Mouse (Mus musculus): ENCODE measurements at regions not wholly inside any gene's neighbourhood (a gene's known extent, or its start where the extent isn't known, plus 50 kb on each side); places are given as distances from the start of the nearest gene placed in this dataset.

GRCm38 (mm10) chr1:51644399-51644798 lies 166.2 kb upstream of the Nabp1 start:
- peak; percentile 37 to 77 for DNase-seq (ENCODE audit: low spot score in 2 of 2)

DNA sequence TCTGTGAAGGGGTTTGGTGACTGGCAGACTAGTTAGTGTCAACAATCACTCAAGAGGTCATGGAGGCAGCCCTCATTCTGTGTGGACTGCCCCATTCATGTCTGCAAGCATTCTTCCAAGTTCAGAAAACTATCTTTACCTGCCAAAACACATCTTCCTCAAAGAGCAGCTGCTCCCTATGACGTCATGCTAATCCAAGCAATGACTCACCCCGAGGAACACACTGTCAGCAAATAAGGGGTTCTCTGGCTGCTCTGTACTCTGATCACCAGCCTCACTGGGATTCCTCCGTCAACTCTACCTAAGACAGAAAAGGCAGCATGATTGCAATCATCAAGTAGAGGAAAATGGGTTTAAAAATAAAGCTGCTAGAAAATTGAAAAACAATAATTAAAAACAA lies 165.4 kb upstream of the Nabp1 start:
- no peak for DNase-seq (ENCODE audit: low spot score in 2 of 2)

DNA sequence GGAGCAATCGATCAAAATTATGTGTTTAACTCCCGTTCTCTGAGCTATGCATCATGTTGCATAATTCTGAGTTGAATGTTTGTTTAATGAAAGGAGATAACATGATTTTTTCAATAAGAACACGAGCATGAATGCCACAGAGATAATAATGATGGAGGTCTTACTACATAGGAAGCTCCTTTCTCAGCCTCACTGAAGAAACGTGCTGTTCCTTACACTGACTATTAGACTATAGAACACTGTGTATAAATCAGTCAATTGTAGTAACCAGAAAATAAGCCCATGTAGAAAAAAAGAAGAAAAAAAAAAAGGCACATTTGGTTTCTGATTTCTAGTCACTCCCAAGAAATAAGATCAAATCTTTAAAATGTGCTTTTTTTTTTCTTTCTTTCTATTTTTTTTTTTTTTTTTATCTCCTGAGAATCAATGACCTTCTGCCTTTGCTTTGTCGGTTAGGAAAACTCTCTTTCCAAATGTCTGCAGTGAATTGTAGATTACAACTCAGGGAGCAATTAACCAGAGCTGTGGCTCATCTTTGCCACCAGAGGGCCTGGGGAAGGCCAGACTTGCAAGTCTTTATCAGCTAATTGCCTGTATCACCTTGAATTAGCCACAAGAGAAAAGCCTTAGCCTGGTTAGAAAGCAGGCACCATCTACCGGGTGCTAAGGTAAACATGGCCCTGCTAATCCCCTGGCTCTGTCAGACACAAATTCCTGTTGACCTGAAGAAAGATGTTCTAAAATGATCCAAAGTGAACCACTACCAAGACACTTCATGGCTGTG lies 160.5 kb upstream of the Nabp1 start:
- no peak for DNase-seq (ENCODE audit: low spot score in 2 of 2)

GRCm38 (mm10) chr1:51635881-51636515 lies 157.8 kb upstream of the Nabp1 start:
- DNase-seq (ENCODE audit: low spot score in 2 of 2), result no peak

DNA sequence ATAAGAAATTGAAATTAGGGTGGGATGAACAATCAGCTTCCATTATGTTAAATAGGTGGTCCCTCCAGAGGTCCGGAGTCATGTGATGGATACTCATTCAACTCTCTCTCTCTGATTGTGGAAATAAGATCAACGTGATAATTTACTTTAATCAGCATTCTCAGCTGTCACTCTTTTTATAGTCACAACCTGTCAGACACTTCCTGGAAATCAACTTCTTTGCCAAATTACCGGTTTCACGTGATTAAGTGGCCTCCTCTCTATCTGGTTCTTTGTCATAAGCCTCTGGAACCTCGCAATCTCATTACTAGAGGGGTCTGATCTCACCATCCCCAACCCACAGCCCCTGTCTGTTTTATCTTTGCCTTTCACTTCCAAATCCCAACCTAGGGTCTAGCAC lies 155.6 kb upstream of the Nabp1 start:
- no peak for DNase-seq (ENCODE audit: low spot score in 2 of 2)

DNA sequence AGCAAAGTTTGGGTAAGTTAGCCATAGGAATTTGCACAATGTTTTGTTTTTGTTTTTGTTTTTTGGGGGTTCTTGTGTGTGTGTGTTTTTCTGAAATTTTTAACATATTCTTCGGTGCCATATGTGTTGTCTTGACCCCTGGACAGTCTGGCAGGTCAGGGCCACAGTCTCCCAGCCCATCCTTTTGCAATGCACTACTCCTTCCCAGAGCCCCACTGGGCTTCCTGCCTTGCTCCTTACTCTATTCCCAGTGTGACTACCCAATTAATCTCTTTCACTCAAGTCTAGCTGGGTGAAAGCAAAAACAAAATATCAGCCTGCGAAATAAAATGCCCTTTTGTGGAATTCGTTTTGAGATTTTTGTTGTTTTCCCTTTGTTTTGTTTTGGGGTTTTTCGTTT lies 154.6 kb upstream of the Nabp1 start:
- DNase-seq (ENCODE audit: low spot score in 2 of 2), result no peak

DNA sequence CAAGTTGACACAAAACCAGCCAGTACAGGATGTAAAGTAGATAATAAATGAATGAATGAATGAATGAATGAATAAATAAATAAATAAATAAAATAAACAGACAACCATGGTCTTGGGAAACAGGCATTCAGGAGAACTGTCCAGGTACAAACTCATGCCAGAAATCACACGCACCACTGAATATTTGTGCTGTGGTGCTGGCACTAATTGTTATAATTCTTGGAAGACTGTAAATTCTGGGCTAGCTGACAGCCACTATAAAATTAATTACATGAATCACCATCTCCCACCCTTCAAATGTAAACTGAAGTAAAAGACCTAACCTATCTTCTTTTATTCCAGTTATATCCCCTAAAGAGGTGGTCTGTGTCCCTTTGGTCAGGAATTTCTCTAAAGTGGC lies 151.6 kb upstream of the Nabp1 start:
- DNase-seq (ENCODE audit: low spot score in 2 of 2), result no peak

GRCm38 (mm10) chr1:51628137-51628793 lies 150.0 kb upstream of the Nabp1 start:
- no peak for DNase-seq (ENCODE audit: low spot score in 2 of 2)

- no peak for DNase-seq (ENCODE audit: low spot score in 2 of 2)
Observed at GRCm38 (mm10) chr1:51626303-51626702, 148.1 kb upstream of the Nabp1 start.

GRCm38 (mm10) chr1:51625079-51625478 lies 146.9 kb upstream of the Nabp1 start:
- DNase-seq (ENCODE audit: low spot score in 2 of 2), result no peak

- DNase-seq (ENCODE audit: low spot score in 2 of 2), result no peak
Observed at GRCm38 (mm10) chr1:51624551-51624950, 146.3 kb upstream of the Nabp1 start.

DNA sequence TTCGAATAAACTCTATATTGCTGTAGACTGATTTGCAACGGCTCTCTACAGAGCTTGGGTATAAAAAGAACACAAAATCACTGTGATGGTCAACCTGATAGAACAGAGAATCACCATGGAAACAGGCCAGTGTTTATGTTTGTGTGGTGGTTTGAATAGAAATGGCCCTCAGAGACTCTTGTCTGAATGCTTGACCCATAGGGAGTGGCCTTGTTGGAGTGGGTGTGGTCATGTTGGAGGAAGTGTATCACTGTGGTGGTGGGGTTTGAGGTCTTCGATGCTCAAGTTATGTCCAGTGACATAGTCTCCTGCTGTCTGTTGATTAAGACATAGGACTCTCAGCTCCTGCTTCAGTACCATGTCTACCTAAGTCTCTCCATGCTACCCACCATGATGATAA lies 144.8 kb upstream of the Nabp1 start:
- DNase-seq (ENCODE audit: low spot score in 2 of 2), result no peak

GRCm38 (mm10) chr1:51622181-51622862 lies 144.1 kb upstream of the Nabp1 start:
- DNase-seq (ENCODE audit: low spot score in 2 of 2), result no peak

DNA sequence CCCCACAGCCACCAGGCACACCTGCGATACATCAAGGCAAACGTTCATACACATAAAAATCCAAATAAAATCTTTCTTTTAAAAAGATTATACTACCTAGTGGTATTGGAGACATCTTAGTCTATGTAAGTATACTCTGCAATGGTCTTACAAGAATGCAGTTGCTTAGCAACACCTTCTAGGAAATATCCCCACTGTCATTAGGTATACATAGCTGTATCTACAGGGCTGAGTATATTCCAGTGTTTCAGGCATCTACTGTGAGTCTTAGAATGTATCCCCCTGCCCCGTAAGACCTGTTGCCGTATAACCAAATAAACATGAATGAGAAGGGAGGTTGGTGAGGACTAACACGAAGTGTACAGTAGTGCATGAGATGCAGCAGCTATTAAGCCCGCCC lies 142.8 kb upstream of the Nabp1 start:
- no peak for DNase-seq (ENCODE audit: low spot score in 2 of 2)

- no peak for DNase-seq (ENCODE audit: low spot score in 2 of 2)
Observed at GRCm38 (mm10) chr1:51617502-51618251, 139.5 kb upstream of the Nabp1 start.

GRCm38 (mm10) chr1:51616091-51616490 lies 137.9 kb upstream of the Nabp1 start:
- DNase-seq (ENCODE audit: low spot score in 2 of 2), result no peak

GRCm38 (mm10) chr1:51615523-51615922 lies 137.3 kb upstream of the Nabp1 start:
- peak; percentile 32 to 64 for DNase-seq (ENCODE audit: low spot score in 2 of 2)

GRCm38 (mm10) chr1:51614700-51615099 lies 136.5 kb upstream of the Nabp1 start:
- no peak for DNase-seq (ENCODE audit: low spot score in 2 of 2)

DNA sequence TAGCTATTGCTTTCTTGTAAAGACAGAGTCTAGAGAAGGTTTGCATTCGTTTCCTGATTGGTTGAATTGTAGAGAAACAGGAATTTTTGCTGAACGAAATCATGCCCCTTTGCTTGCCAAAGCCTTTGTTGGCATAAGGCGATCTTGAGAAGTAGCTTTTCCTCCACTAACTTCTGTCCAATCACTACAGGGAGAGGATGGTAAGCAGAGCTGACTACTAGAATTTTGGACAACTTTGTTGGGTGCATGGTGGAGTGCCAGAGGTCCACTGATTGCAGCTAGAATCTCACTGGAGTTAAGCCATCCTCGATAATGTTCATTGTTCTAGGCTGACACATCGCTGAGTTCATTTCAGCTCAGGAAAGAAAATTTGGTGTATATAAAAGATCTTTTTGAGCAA lies 131.1 kb upstream of the Nabp1 start:
- DNase-seq (ENCODE audit: low spot score in 2 of 2), result no peak

DNA sequence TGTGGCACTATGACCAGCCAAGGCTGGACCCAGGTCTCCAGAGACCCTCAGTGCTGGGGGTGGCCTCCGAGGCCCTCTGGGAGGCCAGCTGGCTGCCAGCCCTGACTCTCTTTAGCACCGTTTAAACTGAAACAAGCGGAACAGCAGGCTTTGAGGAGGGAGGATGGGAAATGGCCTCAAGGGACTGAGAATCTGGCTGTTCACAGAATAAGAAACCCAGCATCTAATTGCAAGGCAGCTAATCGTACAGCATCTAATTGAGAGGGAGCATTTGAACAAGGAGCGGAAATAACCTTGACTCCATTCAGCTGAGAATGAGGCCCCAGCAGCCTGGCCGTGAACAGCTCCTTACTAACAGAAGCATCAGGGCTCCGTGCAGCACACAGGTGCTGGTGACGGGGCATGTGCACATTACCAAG lies 129.2 kb upstream of the Nabp1 start:
- DNase-seq (ENCODE audit: low spot score in 2 of 2), result no peak

- DNase-seq (ENCODE audit: low spot score in 2 of 2), result no peak
Observed at GRCm38 (mm10) chr1:51602071-51602470, 123.8 kb upstream of the Nabp1 start.

- peak in 1 of 2 experiments; percentile 69 for DNase-seq (ENCODE audit: low spot score in 2 of 2)
Observed at GRCm38 (mm10) chr1:51600425-51600824, 122.2 kb upstream of the Nabp1 start.
